Mouse (Mus musculus) heart, adult 18-20 months (tissue): ENCODE results near the gene Sgip1. TPM values are rescaled to one million over a fixed set of nuclear protein-coding genes. Genes with fewer than 3 reads are reported as not detected.
A peak's percentile ranks its signal among the peaks of the same experiment; 100 is the strongest.

ENCODE experiments used
- DNase-seq, 2 experiments: peaks; one replicate each; pipeline ENCODE4 v3.0.0; 2021 to 2022; ENCODE audit warnings: mixed read lengths in 1 of 2
- total RNA-seq, 2 experiments: library from RNA; stranded (reverse); gene quantifications; 2 replicates each; pipeline ENCODE4 v1.2.3; 2021

The Sgip1 gene
- total RNA-seq, 2 experiments from 2014 or later, result 0.65 to 1.3 TPM

DNA sequence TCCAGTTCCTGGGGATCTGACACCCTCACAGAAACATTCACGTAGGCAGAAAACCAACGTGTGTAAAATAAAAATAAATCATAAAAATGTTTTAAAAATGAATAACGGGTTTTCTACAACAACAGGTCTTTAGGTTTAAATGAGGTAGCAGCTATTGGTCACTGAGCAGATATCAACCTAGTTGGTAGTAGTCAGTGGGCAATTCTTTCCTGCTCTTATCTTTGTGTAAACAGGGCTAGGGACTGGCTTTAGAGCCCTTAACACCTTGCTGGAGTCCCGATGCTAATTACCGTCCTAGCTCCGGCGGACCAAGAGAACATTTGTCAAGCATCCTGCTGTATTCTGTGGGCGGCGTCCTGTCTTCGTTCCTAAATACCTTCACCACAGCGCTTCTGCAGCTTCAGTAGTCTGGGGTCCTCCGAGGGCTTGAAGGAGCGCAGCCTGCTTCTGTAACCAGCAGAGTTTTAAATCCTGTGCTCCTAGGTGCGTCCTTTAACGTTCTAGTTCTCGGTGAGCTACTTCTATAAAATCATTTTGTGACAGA, 236.8 kb downstream of the Sgip1 start:
- DNase-seq, result no peak

DNA sequence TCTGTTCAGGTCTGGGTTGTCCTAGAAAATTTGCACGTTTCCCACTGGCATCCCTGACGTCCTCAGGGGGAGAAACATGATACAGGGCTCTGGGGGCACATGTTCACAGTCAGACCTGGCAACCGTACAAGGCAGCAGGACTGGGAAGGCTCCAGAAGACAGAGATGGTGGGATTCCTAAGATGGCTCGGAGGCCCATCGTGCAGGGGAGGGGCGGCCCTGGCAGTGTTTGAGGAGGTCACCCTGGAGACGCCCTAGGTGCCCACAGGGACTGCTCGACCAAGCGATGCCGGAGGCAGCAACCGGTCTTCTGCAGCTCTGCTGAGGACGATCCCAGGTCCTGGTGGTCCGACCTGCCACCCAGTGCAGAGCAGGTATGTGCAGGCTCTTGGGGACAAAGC, 237.3 kb downstream of the Sgip1 start, which contains the start of gene Tctex1d1:
TSS of gene Tctex1d1 (plus strand) at position 167 of the 400 bp plus-strand sequence.
- DNase-seq, result peak in 1 of 2 experiments; percentile 12

DNA sequence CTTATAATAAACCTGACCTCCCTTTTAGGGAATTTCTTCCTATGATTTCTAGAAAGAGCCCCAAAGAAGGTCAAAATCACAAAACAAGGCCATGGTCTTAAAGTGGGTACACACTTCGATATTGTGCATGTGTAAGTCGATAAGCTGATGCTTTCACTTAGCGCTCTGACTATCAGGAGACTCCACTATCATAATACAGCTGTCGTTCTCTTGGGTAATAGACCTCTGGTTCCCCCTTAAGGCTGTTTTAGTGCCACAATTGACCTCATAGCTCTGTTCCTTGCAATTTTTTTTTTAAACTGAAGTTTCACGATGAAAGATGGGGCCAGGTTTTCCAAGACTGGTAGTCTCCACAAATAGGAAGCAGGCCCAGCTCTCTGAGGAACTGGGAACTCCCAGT, 238.3 kb downstream of the Sgip1 start:
- DNase-seq, result no peak

- no peak for DNase-seq
Observed at GRCm38 (mm10) chr4:102981709-102982108, 240.6 kb downstream of the Sgip1 start.

DNA sequence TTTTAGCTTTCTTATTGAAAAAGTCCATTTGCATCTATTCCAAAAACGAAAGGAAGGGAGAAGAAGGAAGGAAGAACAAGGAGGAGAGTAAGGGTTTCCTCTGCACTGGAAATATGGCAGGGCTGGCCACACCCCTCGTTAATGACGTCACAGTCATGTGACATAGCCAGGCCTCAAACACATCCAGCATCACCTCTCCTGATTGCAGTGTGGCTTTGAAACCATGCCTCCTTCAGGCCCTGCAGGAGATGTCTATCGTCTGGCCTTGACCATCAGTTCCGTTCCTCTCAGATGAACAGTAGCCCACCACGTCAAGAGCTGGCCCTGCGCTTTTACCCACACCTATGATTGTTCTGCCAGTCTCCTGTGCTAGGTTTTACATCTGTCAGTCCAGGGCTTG, 245.1 kb downstream of the Sgip1 start:
- DNase-seq, result no peak

DNA sequence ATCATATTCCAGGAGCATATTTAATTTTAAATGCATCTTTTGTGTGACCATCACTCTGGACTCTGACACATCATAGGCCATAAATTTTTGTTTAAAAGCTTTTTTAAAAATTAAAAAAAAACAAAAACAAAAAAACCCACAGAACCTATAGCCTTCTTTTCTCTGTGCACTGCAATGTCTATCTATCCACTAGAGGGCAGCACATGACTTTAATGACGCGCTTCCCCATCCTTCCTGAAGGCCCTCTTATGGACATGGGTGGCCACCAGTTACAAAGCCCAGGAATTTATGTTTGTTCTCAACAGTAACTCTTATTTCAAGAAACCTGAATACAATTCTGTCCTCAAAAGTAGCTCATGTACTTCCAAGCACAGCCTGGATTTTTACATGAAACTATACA, 245.8 kb downstream of the Sgip1 start:
- DNase-seq, result peak; percentile 53 to 74

GRCm38 (mm10) chr4:102987325-102987724, 246.2 kb downstream of the Sgip1 start:
- no peak for DNase-seq

GRCm38 (mm10) chr4:102987756-102988155, 246.7 kb downstream of the Sgip1 start:
- DNase-seq, result no peak

DNA sequence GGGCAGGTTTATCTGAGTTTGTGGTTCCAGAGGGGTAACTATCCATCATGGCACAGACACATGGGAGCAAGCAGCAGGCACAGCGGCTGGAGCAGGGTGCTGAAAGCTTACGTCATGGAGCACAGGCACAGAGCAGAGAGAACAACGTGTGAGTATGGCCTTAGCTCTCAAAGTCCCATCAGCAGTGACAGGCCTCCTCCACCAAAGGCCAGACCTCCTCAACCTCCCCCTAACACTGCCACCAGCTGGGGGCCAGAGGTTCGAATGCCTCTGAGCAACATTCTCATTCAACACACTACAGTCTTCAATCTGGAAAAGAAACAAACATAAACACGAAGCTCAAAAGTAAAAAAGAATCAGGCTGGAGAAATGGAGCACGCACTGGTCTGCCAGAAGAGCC, 247.4 kb downstream of the Sgip1 start:
- no peak for DNase-seq

DNA sequence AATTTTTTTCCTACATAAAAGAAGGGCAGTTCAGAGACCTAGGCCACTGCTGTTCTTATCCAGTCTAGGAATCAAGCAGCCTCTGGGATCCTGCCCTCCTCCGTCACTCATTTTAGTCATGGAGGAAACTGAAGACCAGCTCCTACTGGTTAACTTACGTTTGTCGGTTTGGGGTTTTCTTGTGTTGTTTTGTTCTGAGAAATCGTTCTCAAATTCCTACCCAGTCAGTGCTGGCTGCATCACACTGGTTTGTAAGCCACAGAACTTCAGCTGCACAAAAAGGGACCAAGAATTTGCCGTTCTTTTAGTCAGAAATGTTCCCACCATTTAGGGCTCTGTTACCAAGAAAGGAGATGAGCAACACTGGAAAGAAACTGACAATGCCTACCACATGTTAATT, 248.3 kb downstream of the Sgip1 start:
- no peak for DNase-seq

GRCm38 (mm10) chr4:102990016-102990415, 248.9 kb downstream of the Sgip1 start:
- DNase-seq, result no peak

GRCm38 (mm10) chr4:102990595-102991340, 249.7 kb downstream of the Sgip1 start:
- no peak for DNase-seq

- no peak for DNase-seq
Observed at GRCm38 (mm10) chr4:102991685-102992084, 250.6 kb downstream of the Sgip1 start.

DNA sequence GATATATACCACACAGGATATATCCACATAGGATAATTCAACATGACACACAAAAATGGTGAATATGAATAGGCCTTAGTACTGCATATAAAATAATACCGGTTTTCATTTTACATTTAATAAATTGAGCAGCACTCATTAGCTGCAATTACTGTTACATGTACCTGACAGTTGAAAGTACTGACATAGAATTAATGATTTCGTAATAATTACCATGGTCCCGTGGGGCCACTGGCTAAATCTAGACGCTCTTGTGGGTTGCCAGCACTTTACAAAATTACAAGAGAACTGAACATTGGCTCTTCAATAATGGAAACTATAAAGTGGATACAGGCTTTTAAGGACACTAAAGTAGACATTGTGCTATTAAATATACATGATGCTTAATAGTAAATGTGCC, 263.6 kb downstream of the Sgip1 start:
- no peak for DNase-seq

DNA sequence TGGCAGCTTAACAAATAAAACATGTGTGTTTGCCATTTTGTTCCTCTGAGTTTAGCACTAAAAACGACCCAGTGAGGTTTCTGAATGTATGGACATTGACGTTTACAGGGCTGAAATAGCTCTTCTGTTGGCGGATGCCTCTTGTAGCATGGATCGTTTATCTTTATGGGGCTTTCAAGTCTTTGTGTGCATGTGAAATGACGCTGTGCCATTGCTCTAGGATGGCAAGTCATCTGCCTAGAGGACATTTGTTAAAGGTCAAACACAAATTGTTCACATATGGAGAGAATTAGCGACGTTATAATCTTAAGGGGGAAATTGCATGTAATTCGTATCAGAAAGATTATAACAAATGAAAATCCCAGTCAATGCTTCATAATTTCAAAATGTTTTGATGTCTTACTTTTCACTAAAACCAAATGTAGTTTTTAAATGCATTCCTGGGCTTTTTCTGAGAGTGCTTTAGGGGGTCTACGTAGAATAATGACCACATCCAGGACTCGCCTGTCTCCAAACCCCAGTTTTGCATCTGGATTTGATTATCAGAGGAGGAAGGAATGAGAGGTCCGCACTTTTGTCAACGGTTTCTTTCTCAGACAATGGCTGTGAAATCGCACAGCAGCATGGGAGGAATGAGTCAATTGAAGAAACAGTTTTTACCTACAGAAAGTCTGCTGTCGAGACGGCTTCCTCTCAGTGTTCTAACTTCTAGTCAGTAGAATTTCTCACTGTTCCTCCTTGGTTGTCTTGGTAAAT, 264.3 kb downstream of the Sgip1 start:
- no peak for DNase-seq

GRCm38 (mm10) chr4:103006266-103006665, 265.2 kb downstream of the Sgip1 start:
- peak in 1 of 2 experiments; percentile 11 for DNase-seq

DNA sequence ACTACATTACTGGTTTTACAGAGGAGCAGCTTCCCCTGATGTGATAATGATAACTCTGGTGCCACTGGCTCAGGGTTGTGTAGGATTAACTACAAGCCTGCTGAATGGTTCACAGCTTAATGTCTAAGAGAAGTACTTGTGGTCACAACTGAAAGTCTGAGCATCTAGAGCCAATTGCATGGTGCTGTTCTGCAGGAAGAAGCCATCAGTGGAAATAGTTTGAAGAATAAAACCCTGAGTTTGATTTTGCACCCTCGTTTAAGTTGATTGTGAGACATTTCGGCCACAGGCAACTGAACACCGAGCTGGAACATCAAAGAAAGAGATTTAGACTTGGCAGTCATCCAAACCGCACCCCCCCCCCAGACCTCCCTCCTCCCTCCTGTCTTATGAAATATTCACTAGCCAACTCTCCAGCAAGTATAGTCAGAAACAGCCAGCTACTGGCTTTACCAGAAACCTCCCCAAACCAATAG, 265.9 kb downstream of the Sgip1 start:
- no peak for DNase-seq

DNA sequence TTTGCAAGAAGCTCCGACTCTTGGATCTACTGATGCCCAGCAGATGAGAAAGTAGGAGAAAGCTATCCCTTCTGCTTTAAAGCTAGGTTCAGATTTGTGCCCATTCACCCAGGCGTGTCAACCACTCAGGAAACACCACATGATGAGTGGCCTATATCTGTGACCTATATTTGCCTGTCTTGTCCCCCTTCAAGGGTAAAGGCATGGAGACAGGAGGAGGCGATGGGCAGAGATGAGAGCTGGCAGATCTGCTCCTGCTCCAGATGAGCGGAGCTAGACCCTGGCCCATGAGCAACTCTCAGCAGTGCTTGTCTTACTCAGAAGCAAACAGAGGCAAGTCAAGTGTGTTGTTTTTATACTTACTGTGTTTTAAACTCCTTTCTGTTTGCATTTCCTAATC, 269.6 kb downstream of the Sgip1 start:
- DNase-seq, result no peak

DNA sequence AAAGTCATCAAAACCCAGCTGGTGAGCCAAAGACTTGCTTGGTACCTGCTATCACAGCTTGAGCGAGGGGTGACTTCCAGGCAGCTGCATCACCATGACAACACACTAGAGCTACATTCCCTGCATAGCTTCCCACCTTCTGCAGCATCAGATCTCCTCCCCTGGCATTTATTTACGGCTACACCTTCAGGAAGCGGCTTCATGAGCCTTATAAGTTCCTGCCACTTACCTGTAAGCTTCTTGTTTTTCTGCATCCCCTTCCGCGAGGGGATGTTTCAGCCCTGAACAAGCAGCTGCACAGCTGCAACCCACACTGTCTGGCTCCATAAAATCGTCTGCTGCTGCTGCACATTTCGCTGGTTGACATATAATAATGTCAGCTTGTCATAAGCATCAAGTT, 270.7 kb downstream of the Sgip1 start:
- DNase-seq, result no peak

GRCm38 (mm10) chr4:103013490-103013889, 272.4 kb downstream of the Sgip1 start:
- DNase-seq, result no peak
